Mouse (Mus musculus): ENCODE results near the gene Plxna2.

Gene Plxna2

GRCm38 (mm10) chr1:194706566-194706965, 88.5 kb downstream of the Plxna2 start:
- DNase-seq (ENCODE audit: low spot score) = no peak

GRCm38 (mm10) chr1:194712373-194712772, 94.4 kb downstream of the Plxna2 start:
- no peak for DNase-seq (ENCODE audit: low spot score)

- DNase-seq (ENCODE audit: low spot score) = no peak
Observed at GRCm38 (mm10) chr1:194714138-194715031, 96.4 kb downstream of the Plxna2 start.

- no peak for DNase-seq (ENCODE audit: low spot score)
Observed at GRCm38 (mm10) chr1:194717451-194717874, 99.4 kb downstream of the Plxna2 start.

- no peak for DNase-seq (ENCODE audit: low spot score)
Observed at GRCm38 (mm10) chr1:194720406-194720805, 102.4 kb downstream of the Plxna2 start.

- DNase-seq (ENCODE audit: low spot score) = no peak
Observed at GRCm38 (mm10) chr1:194721260-194721659, 103.2 kb downstream of the Plxna2 start.

GRCm38 (mm10) chr1:194722329-194722728, 104.3 kb downstream of the Plxna2 start:
- no peak for DNase-seq (ENCODE audit: low spot score)

- no peak for DNase-seq (ENCODE audit: low spot score)
Observed at GRCm38 (mm10) chr1:194734836-194735235, 116.8 kb downstream of the Plxna2 start.

- DNase-seq (ENCODE audit: low spot score) = no peak
Observed at GRCm38 (mm10) chr1:194739894-194740293, 121.9 kb downstream of the Plxna2 start.

- no peak for DNase-seq (ENCODE audit: low spot score)
Observed at GRCm38 (mm10) chr1:194742901-194743422, 124.9 kb downstream of the Plxna2 start.

GRCm38 (mm10) chr1:194745177-194745934, 127.3 kb downstream of the Plxna2 start:
- no peak for DNase-seq (ENCODE audit: low spot score)

- DNase-seq (ENCODE audit: low spot score) = no peak
Observed at GRCm38 (mm10) chr1:194746332-194747249, 128.6 kb downstream of the Plxna2 start.

- DNase-seq (ENCODE audit: low spot score) = no peak
Observed at GRCm38 (mm10) chr1:194747258-194747657, 129.2 kb downstream of the Plxna2 start.

GRCm38 (mm10) chr1:194753168-194753567, 135.2 kb downstream of the Plxna2 start:
- no peak for DNase-seq (ENCODE audit: low spot score)

- no peak for DNase-seq (ENCODE audit: low spot score)
Observed at GRCm38 (mm10) chr1:194756001-194756400, 138.0 kb downstream of the Plxna2 start.

- DNase-seq (ENCODE audit: low spot score) = no peak
Observed at GRCm38 (mm10) chr1:194756409-194756808, 138.4 kb downstream of the Plxna2 start.

GRCm38 (mm10) chr1:194756863-194757262, 138.8 kb downstream of the Plxna2 start:
- no peak for DNase-seq (ENCODE audit: low spot score)

- DNase-seq (ENCODE audit: low spot score) = no peak
Observed at GRCm38 (mm10) chr1:194761432-194762212, 143.6 kb downstream of the Plxna2 start.

GRCm38 (mm10) chr1:194762896-194763295, 144.9 kb downstream of the Plxna2 start:
- no peak for DNase-seq (ENCODE audit: low spot score)

- no peak for DNase-seq (ENCODE audit: low spot score)
Observed at GRCm38 (mm10) chr1:194764951-194765350, 146.9 kb downstream of the Plxna2 start.

GRCm38 (mm10) chr1:194768799-194769198, 150.8 kb downstream of the Plxna2 start:
- no peak for DNase-seq (ENCODE audit: low spot score)
